Mouse (Mus musculus) ovary, postnatal 10 days (tissue): ENCODE measurements around the gene Acot7.

ENCODE experiments used
- DNase-seq: peaks from one replicate; pipeline ENCODE4 v3.0.0; 2022; ENCODE audit warnings: low spot score

Gene Acot7

GRCm38 (mm10) chr4:152276389-152277347 is 98.7 kb downstream of the Acot7 start:
- no peak for DNase-seq

- no peak for DNase-seq
Measured at GRCm38 (mm10) chr4:152277916-152278315, 100.0 kb downstream of the Acot7 start.

- DNase-seq, result no peak
Measured at GRCm38 (mm10) chr4:152278986-152279385, 101.1 kb downstream of the Acot7 start.

GRCm38 (mm10) chr4:152281601-152282000 is 103.7 kb downstream of the Acot7 start:
- DNase-seq, result no peak

GRCm38 (mm10) chr4:152282721-152283120 is 104.8 kb downstream of the Acot7 start:
- no peak for DNase-seq

GRCm38 (mm10) chr4:152283186-152283950 is 105.4 kb downstream of the Acot7 start:
- peak; percentile 68 for DNase-seq

GRCm38 (mm10) chr4:152285505-152285904 is 107.6 kb downstream of the Acot7 start:
- DNase-seq, result no peak

GRCm38 (mm10) chr4:152286183-152286582 is 108.2 kb downstream of the Acot7 start:
- no peak for DNase-seq

GRCm38 (mm10) chr4:152286887-152287286 is 109.0 kb downstream of the Acot7 start:
- peak; percentile 45 for DNase-seq

GRCm38 (mm10) chr4:152287317-152288120 is 109.6 kb downstream of the Acot7 start:
- DNase-seq, result no peak

GRCm38 (mm10) chr4:152288398-152288945 is 110.5 kb downstream of the Acot7 start:
- DNase-seq, result no peak

- no peak for DNase-seq
Measured at GRCm38 (mm10) chr4:152290385-152290784, 112.5 kb downstream of the Acot7 start.

GRCm38 (mm10) chr4:152290991-152291390 is 113.1 kb downstream of the Acot7 start:
- DNase-seq, result no peak

GRCm38 (mm10) chr4:152291562-152291961 is 113.6 kb downstream of the Acot7 start, which contains the start of gene Hes3:
Hes3 (minus strand) TSS chr4:152291662.
- DNase-seq, result no peak

GRCm38 (mm10) chr4:152292102-152292765 is 114.3 kb downstream of the Acot7 start:
- DNase-seq, result no peak

- no peak for DNase-seq
Measured at GRCm38 (mm10) chr4:152294188-152294929, 116.4 kb downstream of the Acot7 start.

- no peak for DNase-seq
Measured at GRCm38 (mm10) chr4:152295916-152296315, 118.0 kb downstream of the Acot7 start.

- DNase-seq, result no peak
Measured at GRCm38 (mm10) chr4:152296371-152296770, 118.4 kb downstream of the Acot7 start.

GRCm38 (mm10) chr4:152296874-152297861 is 119.2 kb downstream of the Acot7 start, which contains the start of gene Icmt:
Icmt (plus strand) TSS chr4:152297227.
- DNase-seq, result peak; percentile 99
